26 mouse cellular contexts compared by ENCODE assay signal in genomic region chr14:62651771-62652170, GRCm38 (mm10). TPM values are rescaled to one million over a fixed set of nuclear protein-coding genes. Genes with fewer than 3 reads are reported as not detected.
DNase-seq lines count a peak whose midpoint lies in the region; ATAC-seq lines count a peak whose summit lies in the region.
"Had no signal": no experiment of that assay in that cellular context is flagged by ENCODE, and none has a peak within 500 bp of the region (broad histone marks: within the 10 kb centered on the region; RNA-seq: fewer than 3 reads in every experiment).

No protein-coding gene starts in this region.

- intact Hi-C loops in heart, postnatal 25 days (cut with DNase I), result no loop called here

- no peaks in the 10 kb centered on the region for H3K9me3 ChIP-seq in heart, embryonic 10.5 days
- H3K9me3 ChIP-seq in midbrain, embryonic 10.5 days (replicated peaks), result 0 out of 2 replicates have a peak, but pooled peaks cover 2% of the 10 kb centered on the region
- H3K9me3 ChIP-seq in midbrain, embryonic 14.5 days (ENCODE audit: control insufficient read depth, low read length), result no peaks in the 10 kb centered on the region
- H3K9me3 ChIP-seq: G1E had no signal

- H3K9ac ChIP-seq in midbrain, embryonic 14.5 days (replicated peaks; ENCODE audit: low read length), result no peak overlapping the region

- no peaks in the 10 kb centered on the region for H3K4me1 ChIP-seq in heart, embryonic 10.5 days
- H3K4me1 ChIP-seq in midbrain, embryonic 10.5 days, result no peaks in the 10 kb centered on the region
- H3K4me1 ChIP-seq in midbrain, embryonic 14.5 days (ENCODE audit: control insufficient read depth, insufficient read depth, low read length), result no peaks in the 10 kb centered on the region

- DNase-seq in heart, adult 11 months, result peak; percentile 76
- no peak for DNase-seq in heart, adult 9 months (ENCODE audit: low spot score in 2 of 2)
- peak; percentile 61 for DNase-seq in heart, embryonic 10.5 days (ENCODE audit: low spot score)
- DNase-seq in heart, postnatal 25 days (ENCODE audit: low spot score), result no peak
- peak; percentile 4 for DNase-seq in midbrain, embryonic 10.5 days (ENCODE audit: low spot score)
- DNase-seq in midbrain, embryonic 14.5 days, result no peak
- DNase-seq: adrenal gland, adult 2 months; adrenal gland, adult 8-10 months; adrenal gland, postnatal 10 days; adrenal gland, postnatal 14 days; adrenal gland, postnatal 25 days; adrenal gland, postnatal 36 days; B cell, adult 2 months; cerebellum, adult 11 months; cerebellum, adult 11-12 months; cerebellum, adult 18-20 months had no signal

- no peak for ATAC-seq in midbrain, embryonic 14.5 days (ENCODE audit: low FRiP score, low TSS enrichment)
- ATAC-seq: activated CD4-positive, CD25-positive, alpha-beta regulatory T cell, adult 4 months; CD4-positive, CD25-positive, alpha-beta regulatory T cell, adult 4 months; Patski had no signal

- no peaks in the 10 kb centered on the region for H3K36me3 ChIP-seq in heart, embryonic 10.5 days
- no peaks in the 10 kb centered on the region for H3K36me3 ChIP-seq in midbrain, embryonic 10.5 days
- H3K36me3 ChIP-seq in midbrain, embryonic 14.5 days (ENCODE audit: control insufficient read depth, insufficient read depth, low read length), result no peaks in the 10 kb centered on the region
- H3K36me3 ChIP-seq: G1E had no signal

- H3K4me2 ChIP-seq in midbrain, embryonic 14.5 days (ENCODE audit: low read length), result no peak overlapping the region

- 86% methylated on average over 3 of the region's 3 CpGs for WGBS in heart, embryonic 10.5 days
- 92% methylated on average over 3 of the region's 3 CpGs for WGBS in midbrain, embryonic 10.5 days
- WGBS in midbrain, embryonic 14.5 days, result 97% methylated on average over 3 of the region's 3 CpGs

- no peak overlapping the region for H3K4me3 ChIP-seq in heart, embryonic 10.5 days
- no peak overlapping the region for H3K4me3 ChIP-seq in midbrain, embryonic 10.5 days
- H3K4me3 ChIP-seq in midbrain, embryonic 14.5 days (replicated peaks; ENCODE audit: low read depth, low read length), result no peak overlapping the region

- H3K27ac ChIP-seq in heart, embryonic 10.5 days, result no peak overlapping the region
- H3K27ac ChIP-seq in midbrain, embryonic 10.5 days (replicated peaks), result no peak overlapping the region
- no peak overlapping the region for H3K27ac ChIP-seq in midbrain, embryonic 14.5 days (replicated peaks; ENCODE audit: low read depth, low read length)

- H3K27me3 ChIP-seq in heart, embryonic 10.5 days (ENCODE audit: insufficient read depth, poor library complexity, severe bottlenecking), result no peaks in the 10 kb centered on the region
- H3K27me3 ChIP-seq in midbrain, embryonic 10.5 days (ENCODE audit: low read depth, poor library complexity, severe bottlenecking), result no peaks in the 10 kb centered on the region
- H3K27me3 ChIP-seq in midbrain, embryonic 14.5 days (ENCODE audit: control insufficient read depth, insufficient read depth, low read length), result no peaks in the 10 kb centered on the region
- H3K27me3 ChIP-seq: CH12.LX had no signal

RNA-seq across cellular contexts. Expression of gene Serpine3, which starts 11.7 kb away (rescaled TPM):
- polyA plus RNA-seq in heart, embryonic 10.5 days (2016; fragmentation: Nextera tagmentation; extraction: Ambion mirVana), result 0.19 TPM in 1 of 2 replicates, not detected in the other
- not detected for total RNA-seq in heart, postnatal 25 days (2021)
- not detected in 2 replicates for polyA plus RNA-seq in midbrain, embryonic 10.5 days (2016; fragmentation: Nextera tagmentation; extraction: Ambion mirVana)
- polyA plus RNA-seq in midbrain, embryonic 14.5 days (2014; fragmentation: Nextera tagmentation; extraction: Ambion mirVana), result not detected in 2 replicates
- total RNA-seq: adrenal gland, adult 18-20 months; adrenal gland, adult 2 months; adrenal gland, adult 8-10 months; adrenal gland, postnatal 10 days; adrenal gland, postnatal 14 days; adrenal gland, postnatal 25 days; adrenal gland, postnatal 36 days; adrenal gland, postnatal 4 days; ES-E14; G1E; MEL had no signal
- polyA plus RNA-seq: activated CD4-positive, CD25-positive, alpha-beta regulatory T cell, adult 4 months; adrenal gland, adult 2 months; C2C12; CD4-positive, CD25-positive, alpha-beta regulatory T cell, adult 4 months; G1E; Patski had no signal

Comparison
In these comparisons a context has a peak if more than half of its experiments do, and no peak if none do; other contexts are left out.
1. DNase-seq: peak in heart, adult 11 months (single experiment), heart, embryonic 10.5 days (single experiment) and midbrain, embryonic 10.5 days (single experiment); none in heart, adult 9 months (0 of 2), heart, postnatal 25 days (single experiment) and midbrain, embryonic 14.5 days (single experiment).